Comparison of ENCODE assay signal across 21 mouse cellular contexts in genomic region chr13:101016181-101016580, GRCm38 (mm10).
DNase-seq lines count a peak whose midpoint lies in the region; ATAC-seq and TF ChIP-seq lines count a peak whose summit lies in the region.
"Had no signal": no experiment of that assay in that cellular context is flagged by ENCODE, and none has a peak within 500 bp of the region (broad histone marks: within the 10 kb centered on the region; RNA-seq: fewer than 3 reads in every experiment).

No protein-coding gene starts in this region.

- peaks cover 4% of the 10 kb centered on the region; the same call in 1 of the 2 replicates for H3K4me1 ChIP-seq in kidney, adult 2 months (ENCODE audit: control insufficient read depth, insufficient read depth, low read length)
- H3K4me1 ChIP-seq in kidney, postnatal 0 days (replicated peaks; ENCODE audit: insufficient read depth, low read length): no peaks in the 10 kb centered on the region
- H3K4me1 ChIP-seq in midbrain, embryonic 11.5 days (ENCODE audit: control insufficient read depth, insufficient read depth, low read length): no peaks in the 10 kb centered on the region
- no peaks in the 10 kb centered on the region for H3K4me1 ChIP-seq in midbrain, embryonic 15.5 days
- H3K4me1 ChIP-seq: embryonic facial prominence, embryonic 13.5 days; forebrain, embryonic 12.5 days; heart, embryonic 15.5 days had no signal

- H3K36me3 ChIP-seq in kidney, adult 2 months (ENCODE audit: control insufficient read depth, insufficient read depth, low read length): no peaks in the 10 kb centered on the region
- H3K36me3 ChIP-seq in kidney, postnatal 0 days (ENCODE audit: insufficient read depth, low read length): no peaks in the 10 kb centered on the region
- no peaks in the 10 kb centered on the region for H3K36me3 ChIP-seq in midbrain, embryonic 11.5 days (ENCODE audit: control insufficient read depth, insufficient read depth, low read length)
- no peaks in the 10 kb centered on the region for H3K36me3 ChIP-seq in midbrain, embryonic 15.5 days (replicated peaks)
- H3K36me3 ChIP-seq: embryonic facial prominence, embryonic 13.5 days; forebrain, embryonic 12.5 days; heart, embryonic 15.5 days had no signal

- no peak for TF ChIP-seq CTCF in kidney, adult 2 months (conservative IDR thresholded peaks at IDR 0.05; ENCODE audit: insufficient read depth, insufficient read length, low read depth, low read length)
- no peak for TF ChIP-seq CTCF in kidney, postnatal 0 days (IDR thresholded peaks at IDR 0.05; ENCODE audit: low read depth)

- no peak overlapping the region for H3K4me3 ChIP-seq in kidney, adult 2 months (ENCODE audit: insufficient read depth, low read depth, low read length)
- H3K4me3 ChIP-seq in kidney, postnatal 0 days (replicated peaks; ENCODE audit: low read depth, low read length): no peak overlapping the region
- H3K4me3 ChIP-seq in midbrain, embryonic 11.5 days (ENCODE audit: low read depth, low read length): no peak overlapping the region
- no peak overlapping the region for H3K4me3 ChIP-seq in midbrain, embryonic 15.5 days
- H3K4me3 ChIP-seq: embryonic facial prominence, embryonic 13.5 days; forebrain, embryonic 12.5 days; heart, embryonic 15.5 days had no signal

- no peak overlapping the region for H3K4me2 ChIP-seq in kidney, postnatal 0 days (ENCODE audit: low read length)
- H3K4me2 ChIP-seq in midbrain, embryonic 11.5 days: no peak overlapping the region
- H3K4me2 ChIP-seq in midbrain, embryonic 15.5 days: no peak overlapping the region
- H3K4me2 ChIP-seq: embryonic facial prominence, embryonic 13.5 days; forebrain, embryonic 12.5 days; heart, embryonic 11.5 days; heart, embryonic 15.5 days had no signal

- ATAC-seq in kidney, postnatal 0 days (replicated peaks; ENCODE audit: low FRiP score, low read depth): no peak
- ATAC-seq in midbrain, embryonic 11.5 days (ENCODE audit: low FRiP score): no peak
- no peak for ATAC-seq in midbrain, embryonic 15.5 days (replicated peaks)
- ATAC-seq: activated CD4-positive, CD25-positive, alpha-beta regulatory T cell, adult 4 months; forebrain, embryonic 16.5 days had no signal

- H3K27ac ChIP-seq in kidney, adult 2 months (ENCODE audit: insufficient read depth, low read depth, low read length): peak overlapping the region; percentile 93
- H3K27ac ChIP-seq in kidney, postnatal 0 days: no peak overlapping the region
- H3K27ac ChIP-seq in midbrain, embryonic 11.5 days (ENCODE audit: low read depth, low read length): no peak overlapping the region
- H3K27ac ChIP-seq in midbrain, embryonic 15.5 days: no peak overlapping the region
- H3K27ac ChIP-seq: embryonic facial prominence, embryonic 13.5 days; forebrain, embryonic 12.5 days; heart, embryonic 15.5 days had no signal

- H3K9me3 ChIP-seq in kidney, postnatal 0 days (replicated peaks; ENCODE audit: low read length): no peaks in the 10 kb centered on the region
- H3K9me3 ChIP-seq in midbrain, embryonic 11.5 days (ENCODE audit: control insufficient read depth, low read length): no peaks in the 10 kb centered on the region; the same call in 1 of the 2 replicates
- no peaks in the 10 kb centered on the region for H3K9me3 ChIP-seq in midbrain, embryonic 15.5 days
- H3K9me3 ChIP-seq: heart, embryonic 15.5 days had no signal

- no peaks in the 10 kb centered on the region for H3K27me3 ChIP-seq in kidney, adult 2 months (replicated peaks; ENCODE audit: control insufficient read depth, insufficient read depth, low read length)
- H3K27me3 ChIP-seq in kidney, postnatal 0 days (ENCODE audit: insufficient read depth, low read length): no peaks in the 10 kb centered on the region
- H3K27me3 ChIP-seq in midbrain, embryonic 11.5 days (ENCODE audit: control insufficient read depth, insufficient read depth, low read length): no peaks in the 10 kb centered on the region
- no peaks in the 10 kb centered on the region for H3K27me3 ChIP-seq in midbrain, embryonic 15.5 days (replicated peaks)
- H3K27me3 ChIP-seq: embryonic facial prominence, embryonic 13.5 days; forebrain, embryonic 12.5 days; heart, embryonic 15.5 days had no signal

- WGBS in kidney, adult 2 months: 27% methylated on average over 1 of the region's 1 CpGs
- WGBS in kidney, postnatal 0 days: 16% methylated on average over 1 of the region's 1 CpGs
- WGBS in midbrain, embryonic 11.5 days: 78% methylated on average over 1 of the region's 1 CpGs
- WGBS in midbrain, embryonic 15.5 days: 84% methylated on average over 1 of the region's 1 CpGs

- DNase-seq in kidney, adult 2 months: peak; percentile 84
- DNase-seq in kidney, postnatal 10 days: no peak
- DNase-seq in kidney, postnatal 0 days (ENCODE audit: low spot score): peak; percentile 27
- DNase-seq in kidney, adult 18-20 months: no peak
- peak; percentile 2 for DNase-seq in midbrain, embryonic 11.5 days (ENCODE audit: low spot score, missing footprints)
- DNase-seq in adrenal gland, adult 2 months: no peak
- no peak for DNase-seq in heart, adult 9 months (ENCODE audit: low spot score in 2 of 2)
- DNase-seq: adrenal gland, postnatal 25 days; cerebellum, adult 18-20 months; cerebellum, adult 9-11 months; cerebellum, postnatal 36 days; gastrocnemius, postnatal 10 days; heart, adult 18-20 months; heart, postnatal 14 days had no signal

- TF ChIP-seq POLR2A in kidney, adult 2 months (IDR thresholded peaks at IDR 0.05; ENCODE audit: low read depth, low read length): no peak

- H3K9ac ChIP-seq in kidney, postnatal 0 days (ENCODE audit: low read depth, low read length): no peak overlapping the region
- H3K9ac ChIP-seq in midbrain, embryonic 11.5 days (ENCODE audit: low read length): no peak overlapping the region
- no peak overlapping the region for H3K9ac ChIP-seq in midbrain, embryonic 15.5 days
- H3K9ac ChIP-seq: embryonic facial prominence, embryonic 13.5 days; forebrain, embryonic 12.5 days; heart, embryonic 15.5 days had no signal

Comparison
In these comparisons a context has a peak if more than half of its experiments do, and no peak if none do; other contexts are left out.
1. DNase-seq: peak in kidney, adult 2 months (single experiment), kidney, postnatal 0 days (single experiment) and midbrain, embryonic 11.5 days (single experiment); none in kidney, postnatal 10 days (single experiment), kidney, adult 18-20 months (single experiment), adrenal gland, adult 2 months (single experiment) and heart, adult 9 months (0 of 2).